Mouse (Mus musculus): ENCODE measurements around the gene Pcolce. TPM values are rescaled to one million over a fixed set of nuclear protein-coding genes. Genes with fewer than 3 reads are reported as not detected.

The Pcolce gene
- total and polyA plus RNA-seq, 3 experiments: 0.23 to 0.77 TPM; not detected in 1

- Histone ChIP-seq H3K79me2 (ENCODE audit: control insufficient read depth, insufficient read depth, low read length, poor library complexity) (peaks cover 7% of the 10 kb centered on the region; the same call in 1 of the 2 replicates), H3K9ac (ENCODE audit: control insufficient read depth, low read depth, low read length, poor library complexity, severe bottlenecking) (no peak overlapping the region), H3K4me1 (ENCODE audit: control insufficient read depth in 1 of 2, insufficient read depth in 2 of 2, low read length in 2 of 2) (peaks cover 4 to 20% of the 10 kb centered on the region in 2 experiments; a peak in 3 of 4 replicates), H3K4me3 (ENCODE audit: control insufficient read depth in 1 of 2, insufficient read depth in 1 of 2, low read depth in 2 of 2, low read length in 2 of 2) (no peak overlapping the region), H3K27me3 (ENCODE audit: control insufficient read depth in 1 of 2, insufficient read depth in 2 of 2, low read length in 2 of 2) (no peaks in the 10 kb centered on the region), H3K27ac (ENCODE audit: control insufficient read depth, low read depth, low read length) (no peak overlapping the region), H3K9me3 (replicated peaks; ENCODE audit: insufficient read depth, low read length) (no peaks in the 10 kb centered on the region), H3K36me3 (ENCODE audit: control insufficient read depth in 1 of 2, insufficient read depth in 2 of 2, low read length in 2 of 2) (peaks cover 0 to 11% of the 10 kb centered on the region in 2 experiments; a peak in 2 of 4 replicates)
- DNase-seq (ENCODE audit: low read depth, low spot score): no peak
- no peak for TF ChIP-seq RCOR1 (IDR thresholded peaks at IDR 0.05; ENCODE audit: low read depth, low read length)
These were observed 17.7 kb downstream of the Pcolce start for GRCm38 (mm10) chr5:137595921-137596320.

- Histone ChIP-seq H3K36me3 (ENCODE audit: control insufficient read depth in 1 of 2, insufficient read depth in 2 of 2, low read length in 2 of 2) (peaks cover 0 to 2% of the 10 kb centered on the region in 2 experiments; a peak in 1 of 4 replicates), H3K4me3 (ENCODE audit: control insufficient read depth in 1 of 2, insufficient read depth in 1 of 2, low read depth in 2 of 2, low read length in 2 of 2) (no peak overlapping the region), H3K9ac (ENCODE audit: control insufficient read depth, low read depth, low read length, poor library complexity, severe bottlenecking) (no peak overlapping the region), H3K27ac (ENCODE audit: control insufficient read depth, low read depth, low read length) (no peak overlapping the region), H3K4me1 (ENCODE audit: control insufficient read depth in 1 of 2, insufficient read depth in 2 of 2, low read length in 2 of 2) (no peaks in the 10 kb centered on the region), H3K9me3 (replicated peaks; ENCODE audit: insufficient read depth, low read length) (no peaks in the 10 kb centered on the region), H3K27me3 (ENCODE audit: control insufficient read depth in 1 of 2, insufficient read depth in 2 of 2, low read length in 2 of 2) (no peaks in the 10 kb centered on the region), H3K79me2 (ENCODE audit: control insufficient read depth, insufficient read depth, low read length, poor library complexity) (no peaks in the 10 kb centered on the region)
- DNase-seq (ENCODE audit: low read depth, low spot score): peak; percentile 30
- TF ChIP-seq RAD21 (IDR thresholded peaks at IDR 0.05; ENCODE audit: low read depth, low read length) (no peak), USF1 (IDR thresholded peaks at IDR 0.05; ENCODE audit: low read depth, low read length) (no peak), MAZ (IDR thresholded peaks at IDR 0.05; ENCODE audit: low read depth, low read length) (no peak), MEF2A (IDR thresholded peaks at IDR 0.05; ENCODE audit: extremely low read depth, insufficient replicate concordance, low read depth, low read length, poor library complexity, severe bottlenecking) (no peak), ZNF384 (IDR thresholded peaks at IDR 0.05; ENCODE audit: low read depth, low read length) (no peak), GABPA (IDR thresholded peaks at IDR 0.05; ENCODE audit: low read depth, low read length) (no peak), KAT2A (conservative IDR thresholded peaks at IDR 0.05; ENCODE audit: low read depth, low read length) (no peak), TBP (IDR thresholded peaks at IDR 0.05; ENCODE audit: low read depth, low read length) (no peak), CHD2 (IDR thresholded peaks at IDR 0.05; ENCODE audit: low read length) (no peak), NELFE (IDR thresholded peaks at IDR 0.05; ENCODE audit: low read depth, low read length) (no peak), ZC3H11A (IDR thresholded peaks at IDR 0.05; ENCODE audit: low read depth, low read length) (no peak), ZMIZ1 (IDR thresholded peaks at IDR 0.05; ENCODE audit: low read depth, low read length) (no peak)
These were observed 23.1 kb downstream of the Pcolce start for GRCm38 (mm10) chr5:137590507-137590906.

GRCm38 (mm10) chr5:137584976-137585375 is 28.6 kb downstream of the Pcolce start:
- peak; percentile 60 for DNase-seq (ENCODE audit: low read depth, low spot score)
- no peaks in the 10 kb centered on the region for H3K27me3 ChIP-seq (ENCODE audit: control insufficient read depth in 1 of 2, insufficient read depth in 2 of 2, low read length in 2 of 2)
- no peaks in the 10 kb centered on the region for H3K4me1 ChIP-seq (ENCODE audit: control insufficient read depth in 1 of 2, insufficient read depth in 2 of 2, low read length in 2 of 2)
- no peak overlapping the region for H3K27ac ChIP-seq (ENCODE audit: control insufficient read depth, low read depth, low read length)
- peaks cover 0 to 5% of the 10 kb centered on the region in 2 experiments; a peak in 2 of 4 replicates for H3K36me3 ChIP-seq (ENCODE audit: control insufficient read depth in 1 of 2, insufficient read depth in 2 of 2, low read length in 2 of 2)
- no peak overlapping the region for H3K4me3 ChIP-seq (ENCODE audit: control insufficient read depth in 1 of 2, insufficient read depth in 1 of 2, low read depth in 2 of 2, low read length in 2 of 2)
- H3K9ac ChIP-seq (ENCODE audit: control insufficient read depth, low read depth, low read length, poor library complexity, severe bottlenecking): no peak overlapping the region
- H3K79me2 ChIP-seq (ENCODE audit: control insufficient read depth, insufficient read depth, low read length, poor library complexity): no peaks in the 10 kb centered on the region
- no peaks in the 10 kb centered on the region for H3K9me3 ChIP-seq (replicated peaks; ENCODE audit: insufficient read depth, low read length)
- TF ChIP-seq ZNF384 (IDR thresholded peaks at IDR 0.05; ENCODE audit: low read depth, low read length) (no peak), MYC (IDR thresholded peaks at IDR 0.05; ENCODE audit: low read depth, low read length) (no peak), MAZ (IDR thresholded peaks at IDR 0.05; ENCODE audit: low read depth, low read length) (no peak), POLR2AphosphoS5 (IDR thresholded peaks at IDR 0.05; ENCODE audit: borderline replicate concordance, low read depth, low read length) (no peak), CTCF (IDR thresholded peaks at IDR 0.05 in 2 of 3, conservative IDR thresholded peaks at IDR 0.05 in 1 of 3; ENCODE audit: control insufficient read depth in 1 of 3, insufficient read depth in 1 of 3, low read depth in 2 of 3, low read length in 3 of 3, poor library complexity in 1 of 3, severe bottlenecking in 1 of 3) (peak; percentile 58 to 73 (median 66)), RCOR1 (IDR thresholded peaks at IDR 0.05; ENCODE audit: low read depth, low read length) (no peak), TBP (IDR thresholded peaks at IDR 0.05; ENCODE audit: low read depth, low read length) (no peak), SMC3 (IDR thresholded peaks at IDR 0.05; ENCODE audit: low read depth, low read length) (peak; percentile 35; the same call in 1 of the 2 replicates), ZKSCAN1 (IDR thresholded peaks at IDR 0.05; ENCODE audit: low read depth, low read length) (no peak), GATA1 (IDR thresholded peaks at IDR 0.05; ENCODE audit: low read depth, low read length) (0 out of 2 replicates have a peak, but pooled peaks have one; percentile 6), POLR2AphosphoS2 (IDR thresholded peaks at IDR 0.05; ENCODE audit: low read length) (no peak), TAL1 (IDR thresholded peaks at IDR 0.05; ENCODE audit: low read length) (no peak), NELFE (IDR thresholded peaks at IDR 0.05; ENCODE audit: low read depth, low read length) (no peak), MYB (IDR thresholded peaks at IDR 0.05; ENCODE audit: low read depth, low read length) (no peak), RAD21 (IDR thresholded peaks at IDR 0.05; ENCODE audit: low read depth, low read length) (peak; percentile 19), ELF1 (IDR thresholded peaks at IDR 0.05; ENCODE audit: low read depth, low read length) (no peak), ETS1 (IDR thresholded peaks at IDR 0.05; ENCODE audit: low read depth, low read length) (no peak), KAT2A (conservative IDR thresholded peaks at IDR 0.05; ENCODE audit: low read depth, low read length) (no peak), NRF1 (IDR thresholded peaks at IDR 0.05; ENCODE audit: insufficient read depth, low read depth, low read length, poor library complexity, severe bottlenecking) (no peak), CHD2 (IDR thresholded peaks at IDR 0.05; ENCODE audit: low read length) (no peak)

Measured in MEL (cell line).